Mouse (Mus musculus): ENCODE results near the gene Slc17a9.
A peak's percentile ranks its signal among the peaks of the same experiment; 100 is the strongest.

Slc17a9 gene

GRCm38 (mm10) chr2:180724585-180725413 is at the start of gene Slc17a9:
TSS of gene Slc17a9 (plus strand) at chr2:180725263.
- peak; percentile 65 for DNase-seq (ENCODE audit: low spot score)

DNA sequence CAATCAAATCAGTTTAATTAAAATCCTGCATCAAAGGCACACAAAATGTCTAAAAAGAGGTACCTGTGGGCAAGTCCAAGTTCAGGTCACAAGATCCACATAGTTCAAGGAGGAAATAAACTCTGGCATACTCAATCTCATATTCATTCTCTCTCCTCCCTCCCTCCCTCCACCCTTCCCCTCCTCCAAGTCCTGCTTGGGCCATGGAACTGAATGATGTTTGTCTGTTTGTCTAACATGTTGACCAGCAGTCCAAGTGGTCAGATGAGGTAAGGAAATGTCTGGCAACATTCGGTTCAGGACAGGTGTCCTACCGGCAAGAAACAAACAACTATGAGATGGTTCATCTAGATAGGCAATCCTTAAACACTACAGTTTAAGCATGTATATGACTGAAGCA is 48.4 kb upstream of the Slc17a9 start:
- no peak for DNase-seq (ENCODE audit: low spot score)

DNA sequence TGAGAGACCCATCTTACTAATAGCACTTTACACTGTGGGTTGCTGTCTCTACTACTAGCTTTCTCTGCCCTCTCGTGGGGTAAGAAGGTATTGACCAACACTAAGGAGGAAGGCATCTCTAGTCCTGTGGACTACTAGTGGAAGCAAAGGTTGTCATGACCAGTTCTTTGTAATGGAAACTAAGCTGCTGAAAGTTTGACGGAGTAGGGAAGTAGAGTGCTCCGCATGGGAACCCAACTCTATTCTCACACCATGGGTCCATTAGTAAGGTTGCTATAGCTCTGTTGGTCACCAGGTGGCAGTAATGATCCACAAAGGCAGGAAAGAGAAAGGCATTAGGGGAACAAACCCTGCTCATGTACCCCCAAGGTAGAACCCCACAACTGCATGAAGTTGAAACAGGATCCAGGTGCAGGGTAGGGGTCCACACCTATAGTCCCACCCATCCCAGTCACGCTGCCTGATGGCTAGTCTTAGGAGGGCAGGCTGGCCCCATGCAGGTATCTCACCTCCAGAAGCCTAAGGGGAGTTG is 46.4 kb upstream of the Slc17a9 start:
- peak; percentile 62 for DNase-seq (ENCODE audit: low spot score)

GRCm38 (mm10) chr2:180681225-180681624 is 43.8 kb upstream of the Slc17a9 start:
- DNase-seq (ENCODE audit: low spot score) = no peak

DNA sequence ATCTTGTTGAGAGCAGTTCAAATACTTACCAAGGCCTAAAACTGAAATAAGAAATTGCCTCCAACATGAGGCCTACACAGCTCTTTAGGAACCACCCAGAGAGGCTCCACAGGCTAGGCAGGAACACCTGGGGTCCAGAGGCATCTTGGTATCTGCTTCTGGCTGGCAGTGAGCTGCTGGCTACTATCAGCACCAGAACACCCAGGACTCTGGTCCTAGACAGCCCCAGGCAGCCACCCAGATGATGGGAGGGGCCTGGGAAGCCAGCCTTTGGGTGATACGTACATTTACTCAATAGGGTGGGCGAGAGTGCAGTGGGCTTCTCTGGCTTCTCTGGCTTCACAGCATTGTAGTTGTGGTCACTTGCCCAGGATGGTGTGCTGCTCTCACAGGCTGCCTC is 41.5 kb upstream of the Slc17a9 start:
- no peak for DNase-seq (ENCODE audit: low spot score)

DNA sequence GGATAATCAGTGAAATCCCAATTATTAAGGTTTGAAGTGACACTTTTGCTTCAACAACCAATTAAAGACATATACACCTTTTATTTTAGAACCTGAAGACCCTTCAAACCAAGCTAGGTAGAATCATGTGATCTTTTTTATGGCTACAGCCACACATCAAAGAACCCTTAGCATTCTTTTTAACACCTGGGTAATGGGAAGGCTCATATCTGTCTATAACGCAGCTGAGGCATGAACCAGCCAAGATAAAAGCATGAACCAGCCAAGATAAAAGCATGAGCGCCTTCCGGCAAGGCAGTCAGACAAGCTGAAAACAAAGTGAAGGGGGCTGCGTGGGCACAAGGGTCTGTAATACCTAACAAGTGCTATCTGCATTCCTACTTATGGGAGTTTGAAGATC is 41.0 kb upstream of the Slc17a9 start:
- no peak for DNase-seq (ENCODE audit: low spot score)

DNA sequence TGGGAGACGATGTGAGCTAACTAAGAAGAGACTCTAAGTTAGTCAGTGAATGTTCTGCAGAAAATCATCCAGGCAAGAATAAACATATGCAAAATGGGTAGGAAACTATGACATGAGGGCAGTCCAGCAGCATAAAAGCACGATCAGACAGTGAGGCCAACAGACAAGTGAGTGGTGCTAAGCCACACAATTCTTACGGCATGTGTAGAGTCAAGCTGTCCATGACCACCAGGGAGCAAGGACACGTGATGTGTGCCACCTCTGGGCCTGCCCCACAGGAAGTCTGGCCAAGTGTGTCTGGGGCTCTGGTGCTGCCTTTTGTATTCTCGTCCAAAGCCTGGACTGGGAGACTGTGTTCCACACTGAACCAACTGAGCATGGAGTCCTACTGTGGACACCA is 35.2 kb upstream of the Slc17a9 start:
- no peak for DNase-seq (ENCODE audit: low spot score)

DNA sequence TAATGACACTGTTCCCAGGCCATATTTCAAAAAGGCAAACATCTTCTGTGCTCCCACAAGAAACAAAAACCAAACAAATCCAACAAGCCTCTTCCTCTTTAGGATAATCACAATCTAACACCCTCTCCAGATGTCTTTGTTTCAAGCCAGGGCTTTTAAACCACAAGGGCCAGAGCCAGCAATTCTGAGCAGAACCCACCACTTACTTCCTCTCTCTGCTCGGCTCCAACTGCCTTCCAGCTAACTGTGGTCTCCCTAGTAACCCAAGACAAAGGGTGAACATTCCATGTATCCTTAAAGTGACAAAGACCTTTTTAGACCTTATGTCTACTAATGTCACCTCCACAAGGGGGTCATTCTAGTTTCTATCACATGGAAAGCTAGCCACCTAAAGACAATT is 32.4 kb upstream of the Slc17a9 start:
- DNase-seq (ENCODE audit: low spot score) = no peak

DNA sequence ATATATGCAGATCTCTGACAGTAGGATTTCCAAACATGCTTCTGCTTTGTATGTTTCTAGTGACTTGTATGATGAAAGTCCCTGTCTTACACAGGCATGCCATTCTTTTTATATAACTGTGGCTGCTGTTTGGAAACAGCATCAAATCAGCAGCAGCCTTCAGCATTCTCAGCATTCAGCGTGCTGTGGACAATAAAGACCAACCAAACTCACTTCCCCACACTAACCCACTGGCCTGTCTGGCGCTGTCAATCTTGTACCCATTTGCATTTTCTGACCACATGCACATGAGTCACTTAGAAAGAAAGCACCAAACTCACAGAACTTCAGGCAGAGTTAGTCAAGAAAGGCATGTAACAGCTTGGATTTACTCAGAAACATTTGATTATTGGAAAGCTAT is 29.9 kb upstream of the Slc17a9 start:
- no peak for DNase-seq (ENCODE audit: low spot score)

DNA sequence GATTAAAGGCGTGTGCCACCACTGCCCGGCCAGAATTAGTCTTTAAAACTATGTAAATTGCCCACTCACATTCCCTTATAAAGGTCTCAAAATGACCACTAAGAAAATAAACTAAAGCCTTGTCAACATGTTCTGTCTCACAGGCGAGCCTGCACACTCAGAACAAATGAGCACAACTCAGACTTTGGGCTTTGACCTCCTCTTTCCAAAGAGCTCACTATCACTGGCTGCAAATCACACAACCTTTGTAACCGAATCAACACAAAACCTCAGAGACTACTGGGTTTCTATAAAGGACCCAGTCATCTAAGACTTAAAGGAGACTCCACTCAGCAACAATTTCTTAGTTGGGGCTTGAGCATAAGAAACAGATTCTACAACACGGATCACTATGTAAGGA is 24.6 kb upstream of the Slc17a9 start:
- DNase-seq (ENCODE audit: low spot score) = no peak

- no peak for DNase-seq (ENCODE audit: low spot score)
Observed at GRCm38 (mm10) chr2:180701053-180701766, 23.9 kb upstream of the Slc17a9 start.

GRCm38 (mm10) chr2:180701767-180702621 is 23.1 kb upstream of the Slc17a9 start:
- peak; percentile 92 for DNase-seq (ENCODE audit: low spot score)

DNA sequence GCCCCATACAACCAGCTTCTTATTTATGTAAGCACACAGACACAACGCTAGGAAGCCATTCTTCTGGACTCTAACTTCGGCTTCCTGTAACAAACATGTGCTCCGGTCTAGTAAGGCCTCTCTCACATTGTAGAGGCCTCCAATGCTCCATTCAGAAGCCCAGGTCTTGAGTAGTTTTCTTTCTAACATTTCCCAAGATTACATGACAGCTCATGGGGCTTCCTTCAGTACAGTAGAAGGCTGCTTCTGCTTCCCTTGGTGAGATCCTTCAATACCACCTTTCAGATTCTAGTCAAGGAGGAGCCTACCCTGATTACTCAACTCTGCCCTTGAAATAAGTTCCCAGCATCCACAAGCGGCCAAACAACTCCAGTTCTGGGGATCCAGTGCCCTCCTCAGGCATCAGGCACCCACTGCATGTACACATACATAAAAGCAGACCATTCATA is 22.3 kb upstream of the Slc17a9 start:
- no peak for DNase-seq (ENCODE audit: low spot score)

DNA sequence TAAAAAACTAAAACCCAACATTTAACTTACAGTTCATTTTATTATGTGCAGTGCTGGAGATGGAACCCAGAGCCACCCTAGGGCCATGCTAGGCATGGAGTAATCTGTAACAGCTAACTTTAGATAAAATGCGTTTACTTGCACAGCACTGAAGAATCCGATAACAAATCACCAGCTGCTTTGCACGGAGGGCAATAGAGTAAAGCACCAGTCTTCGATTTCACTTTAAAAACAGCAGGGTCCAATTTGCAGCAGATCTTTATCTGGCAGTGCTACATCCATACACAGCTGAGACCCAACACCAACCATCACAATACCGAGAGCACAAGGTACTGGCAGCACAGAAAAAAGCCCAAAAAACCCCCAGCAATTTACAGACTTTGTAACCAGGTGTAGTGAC is 21.9 kb upstream of the Slc17a9 start:
- DNase-seq (ENCODE audit: low spot score) = no peak

- DNase-seq (ENCODE audit: low spot score) = no peak
Observed at GRCm38 (mm10) chr2:180703645-180704359, 21.3 kb upstream of the Slc17a9 start.

DNA sequence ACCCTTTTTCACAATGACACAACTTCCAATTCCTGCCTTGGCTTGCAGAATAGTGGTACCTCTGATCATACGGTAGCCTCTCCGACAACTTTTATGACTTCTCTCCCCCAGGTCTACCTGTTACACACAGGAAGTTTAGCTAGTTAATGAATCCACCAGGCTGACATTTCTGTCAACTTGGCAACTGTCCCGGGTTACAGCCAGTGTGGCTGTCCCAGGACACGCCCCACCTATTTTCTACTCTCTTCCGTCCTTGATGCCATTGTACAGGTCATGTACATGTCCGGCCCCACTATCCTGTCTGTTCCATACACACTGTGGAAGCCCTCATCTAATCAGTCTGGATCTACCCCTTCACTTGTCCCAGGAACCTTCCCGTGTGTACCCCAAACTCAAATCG is 20.5 kb upstream of the Slc17a9 start:
- peak; percentile 74 for DNase-seq (ENCODE audit: low spot score)

- DNase-seq (ENCODE audit: low spot score) = no peak
Observed at GRCm38 (mm10) chr2:180705066-180705465, 20.0 kb upstream of the Slc17a9 start.

DNA sequence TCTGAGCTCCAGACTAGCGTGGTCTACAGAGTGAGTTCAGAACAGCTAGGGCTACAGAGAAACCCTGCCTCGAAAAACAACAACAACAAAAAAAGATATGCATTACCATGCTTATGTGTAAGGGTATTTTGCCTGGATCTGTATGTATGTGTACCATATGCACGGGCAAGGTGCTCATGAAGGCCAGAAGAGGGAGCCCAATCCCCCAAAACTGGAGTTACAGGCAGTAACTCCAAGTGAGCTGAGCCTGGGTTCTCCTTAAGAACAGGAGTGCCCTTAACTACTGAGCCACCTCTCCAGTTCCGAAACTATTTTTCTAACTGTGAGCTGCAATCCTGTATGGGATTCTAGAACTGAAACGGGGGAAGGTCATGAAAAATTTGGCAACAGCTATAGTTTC is 19.1 kb upstream of the Slc17a9 start:
- no peak for DNase-seq (ENCODE audit: low spot score)

DNA sequence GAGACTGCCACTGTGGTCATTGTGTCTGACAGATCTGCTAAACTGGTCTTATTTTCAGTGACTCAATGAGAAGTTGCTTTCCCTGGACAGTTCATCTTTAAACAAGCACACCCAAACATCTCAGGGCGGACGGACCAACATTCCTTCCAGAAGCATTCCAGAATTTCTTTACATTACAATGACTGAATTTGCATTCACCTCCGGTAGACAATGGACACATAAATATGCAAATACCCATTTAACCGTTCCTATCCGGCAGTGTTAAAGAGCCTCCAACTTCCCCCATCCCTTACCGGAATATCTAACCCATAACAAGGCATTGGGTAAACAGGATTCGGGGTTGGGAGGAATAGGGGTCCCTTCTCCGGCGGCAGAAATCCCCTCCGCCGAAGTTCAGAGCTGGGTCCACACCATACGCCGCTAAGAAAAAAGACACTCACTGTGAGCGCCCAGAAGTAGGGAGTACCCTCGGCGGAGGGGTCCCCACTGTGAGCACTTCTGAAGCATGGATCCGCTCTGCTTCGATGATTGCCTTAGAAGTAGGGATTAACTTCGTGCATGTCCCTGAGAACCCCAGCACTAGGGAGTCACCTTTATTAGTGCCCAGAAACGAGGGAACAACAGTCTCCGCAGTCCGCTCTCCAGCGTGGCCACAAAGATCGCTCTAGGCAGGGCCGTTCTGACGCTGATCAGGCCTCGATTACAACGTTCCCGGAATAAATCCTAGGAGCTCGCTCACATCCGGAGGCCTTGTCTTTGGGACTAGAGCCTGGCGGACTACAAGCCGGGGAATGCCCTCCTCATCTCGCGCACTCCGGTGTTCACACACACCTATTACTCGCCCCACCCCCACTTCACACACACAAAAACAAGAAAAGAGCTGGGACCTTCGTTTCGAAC is 15.8 kb upstream of the Slc17a9 start:
- DNase-seq (ENCODE audit: low spot score) = no peak

- peak; percentile 97 for DNase-seq (ENCODE audit: low spot score)
Observed at GRCm38 (mm10) chr2:180709923-180710272, 15.2 kb upstream of the Slc17a9 start, which contains the start of the genes Dido1 and Gid8. TSS of gene Dido1 (minus strand) at chr2:180709999. TSS of gene Gid8 (plus strand) at chr2:180710117.
